In the genomic region with DNA sequence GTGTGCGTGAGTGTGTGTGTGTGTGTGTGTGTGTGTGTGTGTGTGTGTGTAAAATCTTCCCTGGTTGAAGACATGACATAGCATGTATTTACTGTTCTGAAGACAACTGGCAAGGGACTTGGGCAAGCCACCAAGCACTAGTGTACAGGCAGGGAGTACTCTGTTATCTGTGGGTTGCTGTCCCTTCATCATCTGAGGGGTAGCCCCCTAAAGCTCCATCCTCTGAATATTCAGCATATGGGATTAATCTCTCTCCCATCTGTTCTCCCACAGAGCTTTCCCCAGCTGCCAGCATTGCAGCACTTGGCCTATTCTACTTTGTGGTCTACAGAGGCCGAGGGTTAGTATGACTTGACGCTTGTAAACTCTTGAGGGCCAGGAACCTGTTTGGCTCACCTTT, we compare ENCODE assay signal across 3 mouse cellular contexts. TPM values are rescaled to one million over a fixed set of nuclear protein-coding genes. Genes with fewer than 3 reads are reported as not detected.
"Had no signal": no experiment of that assay in that cellular context is flagged by ENCODE, and none has a peak within 500 bp of the region (broad histone marks: within the 10 kb centered on the region; RNA-seq: fewer than 3 reads in every experiment).

No protein-coding gene starts in this region.

RNA-seq across cellular contexts. Expression of a gene that starts 37.5 kb away (rescaled TPM):
- total RNA-seq: gastrocnemius, adult 2 months; gastrocnemius, postnatal 25 days; granulocyte monocyte progenitor cell, adult 5-6 weeks had no signal
